ENCODE assay signal across 8 mouse cellular contexts in the genomic region with DNA sequence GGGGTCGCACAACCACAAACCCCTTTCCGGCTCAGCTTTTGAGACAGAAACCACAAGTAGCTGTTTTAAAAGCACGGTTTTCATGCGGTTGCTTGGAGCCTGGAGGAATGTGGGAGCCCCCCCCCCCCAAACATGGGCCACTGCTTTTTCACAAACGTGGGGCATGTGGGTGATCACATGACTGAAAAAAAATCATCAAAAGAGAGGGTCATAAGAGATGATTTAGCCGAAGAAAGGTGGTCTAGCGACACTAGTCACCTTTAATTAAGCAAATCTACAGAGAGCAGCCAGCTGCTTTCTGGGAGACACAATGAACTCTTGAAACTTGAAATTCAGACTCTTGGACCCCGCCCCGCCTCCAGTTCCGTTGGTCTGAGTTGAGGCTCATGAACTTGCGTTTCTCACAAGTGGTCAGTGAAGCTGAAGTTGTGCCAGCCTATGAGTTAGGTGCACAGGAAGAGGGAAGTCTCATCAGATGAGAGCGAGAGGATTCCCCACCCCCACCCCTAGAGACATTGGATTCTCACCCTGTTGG. TPM values are rescaled to one million over a fixed set of nuclear protein-coding genes. Genes with fewer than 3 reads are reported as not detected.
DNase-seq lines count a peak whose midpoint lies in the region; ATAC-seq lines count a peak whose summit lies in the region.

No protein-coding gene starts in this region.

- intact Hi-C loops in gastrocnemius, postnatal 36 days (cut with DNase I), result loop anchor here (2.0 kb wide), 1 partner anchor 116 kb away; no protein-coding TSS in a partner anchor

- H3K27ac ChIP-seq in forebrain, embryonic 13.5 days, result 0 out of 2 replicates have a peak overlapping the region, but pooled peaks have one; percentile 48

- peak overlapping the region; percentile 83 for H3K4me3 ChIP-seq in forebrain, embryonic 13.5 days

- peak overlapping the region; percentile 88 for H3K9ac ChIP-seq in forebrain, embryonic 13.5 days

- 15% methylated on average over 12 of the region's 12 CpGs for WGBS in forebrain, embryonic 13.5 days

- peaks cover 22% of the 10 kb centered on the region for H3K4me1 ChIP-seq in forebrain, embryonic 13.5 days

- H3K36me3 ChIP-seq in forebrain, embryonic 13.5 days (ENCODE audit: poor library complexity, severe bottlenecking), result no peaks in the 10 kb centered on the region

- H3K9me3 ChIP-seq in forebrain, embryonic 13.5 days (replicated peaks), result no peaks in the 10 kb centered on the region

- ATAC-seq in forebrain, embryonic 13.5 days, result no peak
- ATAC-seq in megakaryocyte progenitor cell, adult 5-6 weeks (replicated peaks; ENCODE audit: poor library complexity), result 0 out of 2 replicates have a peak, but pooled peaks have one; percentile 5

- 0 out of 2 replicates have a peak, but pooled peaks cover 2% of the 10 kb centered on the region for H3K27me3 ChIP-seq in forebrain, embryonic 13.5 days

- H3K4me2 ChIP-seq in forebrain, embryonic 13.5 days, result peak overlapping the region; percentile 97

- DNase-seq in kidney, adult 11 months, result peak; percentile 30
- DNase-seq in kidney, adult 18-20 months, result no peak
- DNase-seq in kidney, postnatal 14 days, result peak; percentile 39
- DNase-seq in thymus, postnatal 36 days, result peak; percentile 43 to 46
- no peak for DNase-seq in frontal cortex, postnatal 14 days (ENCODE audit: low spot score in 2 of 2)
- no peak for DNase-seq in gastrocnemius, postnatal 36 days

RNA-seq across cellular contexts. Expression of a gene that starts 1.0 kb away (rescaled TPM):
- 9.1 and 9.9 TPM in 2 replicates for polyA plus RNA-seq in forebrain, embryonic 13.5 days (2015; fragmentation: Nextera tagmentation; extraction: Ambion mirVana)
- 95.0 and 97.5 TPM in 2 replicates for total RNA-seq in megakaryocyte progenitor cell, adult 5-6 weeks (2015)
- total RNA-seq in megakaryocyte progenitor cell, adult 5-6 weeks (2017), result 128 and 149 TPM in 2 replicates
- 1 to 10 TPM; 1.3 to 1.6 TPM for total RNA-seq in gastrocnemius, postnatal 36 days (2021)

Comparison
In these comparisons a context has a peak if more than half of its experiments do, and no peak if none do; other contexts are left out.
1. DNase-seq: peak in kidney, adult 11 months (single experiment), kidney, postnatal 14 days (single experiment) and thymus, postnatal 36 days (2 of 2); none in kidney, adult 18-20 months (single experiment), frontal cortex, postnatal 14 days (0 of 2) and gastrocnemius, postnatal 36 days (0 of 2).
2. RNA of a gene that starts 1.0 kb away (total RNA-seq): 95.0 to 149 TPM in megakaryocyte progenitor cell, adult 5-6 weeks; 1.3 to 1.6 TPM in gastrocnemius, postnatal 36 days; every median in the first group is over 10 times any median in the second.